Mouse (Mus musculus) liver, adult 2 months (tissue): Measurements from ENCODE around the gene Mucl3. TPM values are rescaled to one million over a fixed set of nuclear protein-coding genes. Genes with fewer than 3 reads are reported as not detected.

Source experiments
- DNase-seq: peaks from one replicate; pipeline ENCODE4 v3.0.0-alpha.2; 2011; ENCODE audit warnings: low read depth, low spot score; ENCODE audit errors: extremely low read depth
- H3K27ac ChIP-seq: fragments of 200-500 bp; replicated peaks from 2 replicates; pipeline ENCODE4 v1.5.1; 2012; ENCODE audit warnings: low read depth, mild to moderate bottlenecking, control low read depth, inconsistent platforms, low read length; ENCODE audit not compliant: insufficient read depth
- H3K27me3 ChIP-seq: fragments of 200-500 bp; 2 replicates; pipeline ENCODE4 v1.6.1; 2012; ENCODE audit warnings: mild to moderate bottlenecking, moderate library complexity, low read length, inconsistent platforms; ENCODE audit not compliant: control insufficient read depth, insufficient read depth
- H3K36me3 ChIP-seq: fragments of 200-500 bp; 2 replicates; pipeline ENCODE4 v1.6.1; 2012; ENCODE audit warnings: low read length, inconsistent platforms; ENCODE audit not compliant: control insufficient read depth, insufficient read depth
- H3K4me1 ChIP-seq: fragments of 200-500 bp; 2 replicates; pipeline ENCODE4 v1.6.1; 2011; ENCODE audit warnings: low read length; ENCODE audit not compliant: control insufficient read depth, insufficient read depth
- H3K4me3 ChIP-seq: fragments of 200-500 bp; 2 replicates; pipeline ENCODE4 v1.5.1; 2011; ENCODE audit warnings: low read depth, mild to moderate bottlenecking, control low read depth, low read length, moderate library complexity; ENCODE audit not compliant: insufficient read depth
- H3K79me2 ChIP-seq: fragments of 200-500 bp; 2 replicates; pipeline ENCODE4 v1.6.1; 2012; ENCODE audit warnings: inconsistent platforms, mild to moderate bottlenecking, low read length, moderate library complexity; ENCODE audit not compliant: control insufficient read depth, insufficient read depth
- H3K9ac ChIP-seq: fragments of 200-500 bp; 2 replicates; pipeline ENCODE4 v1.6.1; 2012; ENCODE audit warnings: low read depth, mild to moderate bottlenecking, control low read depth, inconsistent platforms, low read length
- CTCF ChIP-seq: fragments of 200-500 bp; IDR thresholded peaks from 2 replicates; pipeline ENCODE4 v1.5.1; 2011; ENCODE audit warnings: low read depth, low read length, control low read depth
- POLR2A ChIP-seq: fragments of 200-500 bp; IDR thresholded peaks from 2 replicates; pipeline ENCODE4 v1.6.1; 2011; ENCODE audit warnings: low read length, control low read depth; ENCODE audit not compliant: insufficient read depth; ENCODE audit errors: extremely low read depth
- WGBS: fragments of 180-500 bp; shearing (Covaris S2); methylation state at CpG from one replicate; pipeline ENCODE4 v1.1.7; 2018; 5-methylcytosine and 5-hydroxymethylcytosine counted together
- polyA plus RNA-seq: library from polyadenylated mRNA; depleted of rRNA; stranded (reverse); fragments of >200 nt; gene quantifications from 2 replicates; pipeline ENCODE4 v1.2.3, GENCODE M21; 2012; rRNA removed
- total RNA-seq: library from RNA; depleted of rRNA; stranded (reverse); fragments of >200 nt; gene quantifications from 2 replicates; pipeline ENCODE4 v1.2.3, GENCODE M21; 2014; rRNA removed

Mucl3 gene
- total RNA-seq, result not detected in 2 replicates
- not detected in 2 replicates for polyA plus RNA-seq

DNA sequence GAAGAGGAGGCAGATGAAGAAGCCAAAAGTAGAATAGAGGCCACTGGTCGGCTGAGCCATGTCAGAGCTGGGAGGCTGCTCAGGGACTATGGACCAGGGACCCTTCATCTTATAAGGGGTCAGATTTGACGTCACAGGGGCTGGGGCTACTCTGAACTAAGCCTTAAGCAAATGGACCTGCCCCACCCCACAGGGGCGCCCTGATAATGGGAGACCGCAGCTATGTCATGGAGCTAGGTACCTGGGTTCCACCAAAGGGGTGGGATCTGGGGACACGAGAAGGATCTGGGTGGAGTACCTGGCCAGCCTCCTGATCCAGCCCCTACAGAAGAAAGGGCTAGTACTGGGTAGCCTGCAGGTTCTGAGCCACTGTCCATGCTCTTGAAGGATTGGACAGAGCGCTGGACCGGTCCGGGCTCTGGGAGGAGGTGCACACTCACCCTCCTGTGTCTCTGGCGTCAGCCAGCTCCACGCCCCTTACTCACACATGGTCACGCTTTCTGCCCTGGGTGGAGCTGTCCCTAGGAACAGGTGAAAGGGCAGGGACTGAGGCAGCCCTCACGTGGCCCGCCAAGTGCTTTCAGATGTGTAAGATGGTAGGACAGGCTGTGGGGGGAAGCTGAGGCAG lies at the start of gene Mucl3:
Gene Mucl3, minus strand, starts transcription at position 87 of the 628 bp plus-strand sequence.
- no peak within 1 kb of the TSS for H3K4me3 ChIP-seq
- WGBS, result 62% methylated on average over 13 of the region's 13 CpGs
- no peak for DNase-seq

DNA sequence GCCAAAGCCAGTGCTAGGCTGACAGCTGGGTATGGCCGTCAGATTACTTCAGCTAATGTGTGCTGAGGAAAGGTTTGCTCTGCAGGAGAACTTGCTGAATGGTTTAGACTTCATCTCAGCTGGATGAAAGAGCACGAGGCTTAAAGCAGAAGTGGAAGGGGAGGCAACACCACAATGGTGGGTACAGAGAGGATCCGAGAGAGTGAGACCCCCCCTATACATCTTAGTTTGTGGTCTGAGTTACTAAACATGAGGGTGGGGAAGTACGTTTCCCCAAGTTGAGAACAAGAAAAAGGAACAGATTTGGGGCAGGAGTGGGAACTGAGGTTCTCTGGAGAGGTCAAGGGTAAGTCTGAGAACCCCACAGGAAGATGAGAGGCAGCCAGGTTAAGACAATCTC lies 48.9 kb upstream of the Mucl3 start:
- Histone ChIP-seq H3K4me3 (no peak overlapping the region), H3K9ac (no peak overlapping the region), H3K36me3 (no peaks in the 10 kb centered on the region), H3K79me2 (no peaks in the 10 kb centered on the region), H3K4me1 (no peaks in the 10 kb centered on the region), H3K27ac (no peak overlapping the region), H3K27me3 (peaks cover 3% of the 10 kb centered on the region; the same call in 1 of the 2 replicates)
- 77% methylated on average over 4 of the region's 4 CpGs for WGBS
- TF ChIP-seq POLR2A, result no peak
- no peak for TF ChIP-seq CTCF
- no peak for DNase-seq

More for the DNA sequence above, at the start of gene Mucl3:
- no peaks in the 10 kb centered on the region for H3K36me3 ChIP-seq
- H3K79me2 ChIP-seq, result no peaks in the 10 kb centered on the region
- H3K27me3 ChIP-seq, result no peaks in the 10 kb centered on the region
- no peak within 1 kb of the TSS for H3K9ac ChIP-seq
- no peaks in the 10 kb centered on the region for H3K4me1 ChIP-seq
- H3K27ac ChIP-seq, result no peak within 1 kb of the TSS
- TF ChIP-seq POLR2A, result no peak
- TF ChIP-seq CTCF, result no peak

DNA sequence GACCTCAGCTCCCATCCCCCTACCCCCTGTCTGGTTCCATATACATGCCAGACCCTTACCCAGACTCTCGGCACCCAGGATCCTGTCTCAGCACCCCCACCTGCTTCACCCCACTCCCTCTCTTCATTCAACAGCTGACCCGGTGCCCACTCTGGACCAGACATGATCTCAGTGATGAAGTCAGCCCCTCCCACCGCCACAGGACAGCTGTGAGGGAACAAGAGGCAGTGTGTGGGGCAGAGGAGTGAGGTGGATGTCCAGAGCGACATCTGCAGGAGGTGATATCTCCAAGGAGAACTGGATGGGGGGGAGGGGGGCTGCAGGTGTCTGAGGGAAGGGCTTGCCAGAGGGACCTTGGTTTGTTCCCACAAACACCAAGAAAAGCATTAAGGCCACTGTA lies 48.3 kb upstream of the Mucl3 start:
- Histone ChIP-seq H3K27ac (no peak overlapping the region), H3K27me3 (peaks cover 3% of the 10 kb centered on the region; the same call in 1 of the 2 replicates), H3K4me3 (no peak overlapping the region), H3K36me3 (no peaks in the 10 kb centered on the region), H3K9ac (no peak overlapping the region), H3K79me2 (no peaks in the 10 kb centered on the region), H3K4me1 (no peaks in the 10 kb centered on the region)
- WGBS, result 89% methylated on average over 4 of the region's 4 CpGs
- TF ChIP-seq POLR2A (no peak), CTCF (no peak)
- DNase-seq, result no peak

DNA sequence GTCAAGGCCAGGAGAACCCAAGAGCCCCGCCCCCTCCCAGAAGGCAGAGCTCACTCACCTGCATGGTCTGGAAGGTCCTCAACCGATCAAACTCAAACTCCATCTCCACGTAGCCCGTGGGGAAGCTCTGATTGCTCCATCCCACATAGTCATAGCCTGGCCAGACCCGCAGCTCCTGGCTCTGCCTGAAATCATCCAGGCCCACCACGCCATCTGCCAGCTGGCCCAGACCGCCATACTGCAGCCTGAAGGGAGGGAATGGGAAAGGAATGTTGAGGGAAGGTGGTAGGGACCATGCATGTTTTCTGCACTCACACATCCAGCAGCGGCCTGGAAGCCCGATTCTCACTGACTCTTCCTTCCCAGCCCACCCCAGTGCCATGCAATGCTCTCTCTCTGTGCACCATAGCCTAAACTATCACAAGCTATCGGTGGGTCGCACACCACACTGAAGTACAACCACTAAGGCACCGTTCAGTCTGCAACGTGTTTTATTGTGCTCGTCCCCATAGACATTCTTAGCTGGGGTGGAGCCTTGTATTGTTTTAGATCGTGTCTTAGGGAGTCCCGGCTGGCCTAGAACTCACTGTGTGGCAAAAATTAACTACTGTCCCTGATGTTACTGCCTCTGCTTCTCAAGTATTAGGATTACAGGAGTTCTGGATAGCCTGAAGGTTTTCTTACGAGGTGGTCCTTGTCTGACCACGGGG lies 46.6 kb upstream of the Mucl3 start:
- Histone ChIP-seq H3K79me2 (no peaks in the 10 kb centered on the region), H3K27me3 (peaks cover 3% of the 10 kb centered on the region; the same call in 1 of the 2 replicates), H3K27ac (no peak overlapping the region), H3K4me3 (no peak overlapping the region), H3K36me3 (no peaks in the 10 kb centered on the region), H3K9ac (no peak overlapping the region), H3K4me1 (no peaks in the 10 kb centered on the region)
- DNase-seq, result no peak
- 92% methylated on average over 18 of the region's 18 CpGs for WGBS
- no peak for TF ChIP-seq CTCF
- no peak for TF ChIP-seq POLR2A

DNA sequence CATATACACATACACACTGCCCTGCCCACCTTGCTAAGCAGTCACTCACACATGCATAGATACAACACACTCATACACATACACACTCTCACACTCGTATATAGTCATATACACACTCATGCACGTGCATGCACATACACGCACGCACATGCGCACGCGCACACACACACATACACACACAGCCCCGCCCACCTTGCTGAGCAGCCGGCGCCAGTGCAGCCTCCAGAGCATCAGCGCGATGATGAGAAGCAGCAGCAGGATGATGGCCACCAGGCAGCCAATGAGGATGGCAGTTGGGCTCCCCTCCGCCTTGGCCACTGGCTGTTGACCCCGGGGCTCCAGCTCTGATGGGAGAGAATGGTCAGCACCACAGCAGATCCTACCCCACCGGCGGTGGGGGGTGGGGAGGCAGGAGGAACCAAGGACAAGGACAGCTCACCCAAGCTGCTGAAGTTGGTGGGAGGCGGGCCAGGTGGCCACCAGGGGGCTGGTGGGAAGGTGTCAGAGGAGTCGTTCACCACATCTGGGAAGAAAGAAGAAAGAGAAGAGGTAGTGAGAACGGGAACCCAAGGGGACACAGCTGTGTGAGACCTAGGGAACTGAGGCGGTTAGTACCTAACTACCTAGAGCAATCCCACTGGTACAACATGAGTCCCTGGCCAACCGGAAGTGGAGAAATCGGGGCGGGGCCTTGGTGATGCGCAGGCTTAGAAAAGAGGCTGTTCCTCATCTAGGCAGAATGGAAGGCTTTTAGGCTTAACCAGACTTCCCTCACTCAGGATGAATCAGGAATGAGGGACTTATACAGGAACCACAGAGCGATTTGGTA lies 45.1 kb upstream of the Mucl3 start:
- H3K4me3 ChIP-seq, result no peak overlapping the region
- no peaks in the 10 kb centered on the region for H3K79me2 ChIP-seq
- H3K9ac ChIP-seq, result no peak overlapping the region
- peaks cover 3% of the 10 kb centered on the region; the same call in 1 of the 2 replicates for H3K27me3 ChIP-seq
- H3K36me3 ChIP-seq, result no peaks in the 10 kb centered on the region
- no peak for DNase-seq
- no peaks in the 10 kb centered on the region for H3K4me1 ChIP-seq
- no peak overlapping the region for H3K27ac ChIP-seq
- no peak for TF ChIP-seq CTCF
- no peak for TF ChIP-seq POLR2A
- 86% methylated on average over 25 of the region's 25 CpGs for WGBS
